11 mouse cellular contexts compared by ENCODE assay signal in genomic region chr13:37824331-37824920, GRCm38 (mm10). TPM values are rescaled to one million over a fixed set of nuclear protein-coding genes. Genes with fewer than 3 reads are reported as not detected.
DNase-seq lines count a peak whose midpoint lies in the region; ATAC-seq and TF ChIP-seq lines count a peak whose summit lies in the region.
"Had no signal": no experiment of that assay in that cellular context is flagged by ENCODE, and none has a peak within 500 bp of the region (broad histone marks: within the 10 kb centered on the region; RNA-seq: fewer than 3 reads in every experiment).

No protein-coding gene starts in this region.

- no peak for DNase-seq in heart, postnatal 14 days
- no peak for DNase-seq in lung, postnatal 0 days (ENCODE audit: low spot score)
- no peak for DNase-seq in left cerebral cortex, adult 9 months (ENCODE audit: low spot score in 2 of 2)
- DNase-seq: cerebellum, adult 11 months had no signal

- H3K27ac ChIP-seq in heart, embryonic 11.5 days (ENCODE audit: low read depth, low read length), result 0 out of 2 replicates have a peak overlapping the region, but pooled peaks have one; percentile 92
- H3K27ac ChIP-seq in lung, embryonic 15.5 days, result no peak overlapping the region
- no peak overlapping the region for H3K27ac ChIP-seq in lung, postnatal 0 days (ENCODE audit: low read length)
- H3K27ac ChIP-seq in intestine, embryonic 16.5 days (ENCODE audit: low read length), result peak overlapping the region; percentile 96
- H3K27ac ChIP-seq in liver, embryonic 16.5 days (ENCODE audit: low read length), result peak overlapping the region; percentile 73
- H3K27ac ChIP-seq in neural tube, embryonic 15.5 days (replicated peaks), result no peak overlapping the region
- H3K27ac ChIP-seq: hindbrain, embryonic 13.5 days; neural tube, embryonic 13.5 days had no signal

- no peak for TF ChIP-seq CTCF in lung, postnatal 0 days (IDR thresholded peaks at IDR 0.05)

- no peak for TF ChIP-seq EP300 in lung, postnatal 0 days (IDR thresholded peaks at IDR 0.05)

- no peaks in the 10 kb centered on the region for H3K27me3 ChIP-seq in heart, embryonic 11.5 days (ENCODE audit: control insufficient read depth, insufficient read depth, low read length)
- no peaks in the 10 kb centered on the region for H3K27me3 ChIP-seq in lung, embryonic 15.5 days
- H3K27me3 ChIP-seq in lung, postnatal 0 days (replicated peaks; ENCODE audit: insufficient read depth, low read length), result no peaks in the 10 kb centered on the region
- no peaks in the 10 kb centered on the region for H3K27me3 ChIP-seq in intestine, embryonic 16.5 days (replicated peaks; ENCODE audit: control insufficient read depth, insufficient read depth, low read length)
- no peaks in the 10 kb centered on the region for H3K27me3 ChIP-seq in liver, embryonic 16.5 days (ENCODE audit: control insufficient read depth, insufficient read depth, low read depth, low read length)
- peaks cover 36% of the 10 kb centered on the region for H3K27me3 ChIP-seq in neural tube, embryonic 15.5 days (replicated peaks)

- no peak overlapping the region for H3K4me2 ChIP-seq in heart, embryonic 11.5 days
- H3K4me2 ChIP-seq in lung, embryonic 15.5 days, result 0 out of 2 replicates have a peak overlapping the region, but pooled peaks have one; percentile 97
- H3K4me2 ChIP-seq in lung, postnatal 0 days (replicated peaks; ENCODE audit: low read depth, low read length), result no peak overlapping the region
- peak overlapping the region; percentile 97; the same call in 1 of the 2 replicates for H3K4me2 ChIP-seq in intestine, embryonic 16.5 days (ENCODE audit: low read depth, low read length)
- H3K4me2 ChIP-seq in liver, embryonic 16.5 days (ENCODE audit: low read depth, low read length), result peak overlapping the region; percentile 100; the same call in 1 of the 2 replicates
- H3K4me2 ChIP-seq in neural tube, embryonic 15.5 days, result no peak overlapping the region

- no peaks in the 10 kb centered on the region for H3K9me3 ChIP-seq in heart, embryonic 11.5 days (replicated peaks; ENCODE audit: control insufficient read depth, low read length)
- H3K9me3 ChIP-seq in lung, embryonic 15.5 days, result no peaks in the 10 kb centered on the region
- no peaks in the 10 kb centered on the region for H3K9me3 ChIP-seq in lung, postnatal 0 days (ENCODE audit: low read length)
- no peaks in the 10 kb centered on the region for H3K9me3 ChIP-seq in intestine, embryonic 16.5 days (ENCODE audit: control insufficient read depth, low read length)
- H3K9me3 ChIP-seq in liver, embryonic 16.5 days (replicated peaks; ENCODE audit: control insufficient read depth, low read length), result no peaks in the 10 kb centered on the region
- no peaks in the 10 kb centered on the region for H3K9me3 ChIP-seq in neural tube, embryonic 15.5 days (replicated peaks)
- H3K9me3 ChIP-seq: hindbrain, embryonic 13.5 days; neural tube, embryonic 13.5 days had no signal

- H3K4me1 ChIP-seq in heart, embryonic 11.5 days (ENCODE audit: control insufficient read depth, insufficient read depth, low read length), result peaks cover 32% of the 10 kb centered on the region
- peaks cover 33% of the 10 kb centered on the region for H3K4me1 ChIP-seq in lung, embryonic 15.5 days
- peaks cover 12% of the 10 kb centered on the region; the same call in 1 of the 2 replicates for H3K4me1 ChIP-seq in lung, postnatal 0 days (ENCODE audit: insufficient read depth, low read depth, low read length)
- peaks cover 29% of the 10 kb centered on the region for H3K4me1 ChIP-seq in intestine, embryonic 16.5 days (ENCODE audit: control insufficient read depth, insufficient read depth, low read length)
- H3K4me1 ChIP-seq in liver, embryonic 16.5 days (ENCODE audit: control insufficient read depth, low read depth, low read length), result peaks cover 38% of the 10 kb centered on the region
- peaks cover 36% of the 10 kb centered on the region for H3K4me1 ChIP-seq in neural tube, embryonic 15.5 days

- H3K4me3 ChIP-seq in heart, embryonic 11.5 days (ENCODE audit: low read depth, low read length), result peak overlapping the region; percentile 86; the same call in 1 of the 2 replicates
- H3K4me3 ChIP-seq in lung, embryonic 15.5 days, result no peak overlapping the region
- no peak overlapping the region for H3K4me3 ChIP-seq in lung, postnatal 0 days (ENCODE audit: low read depth, low read length)
- no peak overlapping the region for H3K4me3 ChIP-seq in intestine, embryonic 16.5 days (ENCODE audit: low read length)
- H3K4me3 ChIP-seq in liver, embryonic 16.5 days (ENCODE audit: low read depth, low read length), result no peak overlapping the region
- no peak overlapping the region for H3K4me3 ChIP-seq in neural tube, embryonic 15.5 days (replicated peaks)

- H3K36me3 ChIP-seq in heart, embryonic 11.5 days (ENCODE audit: control insufficient read depth, insufficient read depth, low read length), result no peaks in the 10 kb centered on the region
- no peaks in the 10 kb centered on the region for H3K36me3 ChIP-seq in lung, embryonic 15.5 days
- H3K36me3 ChIP-seq in lung, postnatal 0 days (ENCODE audit: insufficient read depth, low read length), result no peaks in the 10 kb centered on the region
- H3K36me3 ChIP-seq in intestine, embryonic 16.5 days (ENCODE audit: control insufficient read depth, insufficient read depth, low read length), result no peaks in the 10 kb centered on the region
- no peaks in the 10 kb centered on the region for H3K36me3 ChIP-seq in liver, embryonic 16.5 days (ENCODE audit: control insufficient read depth, insufficient read depth)
- no peaks in the 10 kb centered on the region for H3K36me3 ChIP-seq in neural tube, embryonic 15.5 days
- H3K36me3 ChIP-seq: hindbrain, embryonic 13.5 days; neural tube, embryonic 13.5 days had no signal

- H3K9ac ChIP-seq in heart, embryonic 11.5 days (ENCODE audit: low read depth, low read length), result no peak overlapping the region
- H3K9ac ChIP-seq in lung, embryonic 15.5 days, result no peak overlapping the region
- H3K9ac ChIP-seq in lung, postnatal 0 days (replicated peaks; ENCODE audit: low read depth), result no peak overlapping the region
- peak overlapping the region; percentile 95; the same call in 1 of the 2 replicates for H3K9ac ChIP-seq in intestine, embryonic 16.5 days (ENCODE audit: low read depth, low read length)
- H3K9ac ChIP-seq in liver, embryonic 16.5 days (ENCODE audit: low read depth, low read length), result peak overlapping the region; percentile 82; the same call in 1 of the 2 replicates
- no peak overlapping the region for H3K9ac ChIP-seq in neural tube, embryonic 15.5 days (replicated peaks)

- intact Hi-C loops in heart, postnatal 14 days (cut with DNase I), result loop anchor here (5.0 kb wide), 1 partner anchor 207 kb away; no protein-coding TSS in a partner anchor

- 37% methylated on average over 4 of the region's 4 CpGs for WGBS in heart, embryonic 11.5 days (ENCODE audit: insufficient replicate concordance)
- 49% methylated on average over 4 of the region's 4 CpGs for WGBS in lung, embryonic 15.5 days
- 61% methylated on average over 4 of the region's 4 CpGs for WGBS in lung, postnatal 0 days
- 44% methylated on average over 4 of the region's 4 CpGs for WGBS in intestine, embryonic 16.5 days
- 21% methylated on average over 4 of the region's 4 CpGs for WGBS in liver, embryonic 16.5 days (ENCODE audit: insufficient replicate concordance)
- 35% methylated on average over 4 of the region's 4 CpGs for WGBS in neural tube, embryonic 15.5 days

- no peak for ATAC-seq in heart, embryonic 11.5 days (replicated peaks; ENCODE audit: insufficient number of reproducible peaks, low FRiP score, low TSS enrichment)
- ATAC-seq in lung, embryonic 15.5 days (ENCODE audit: borderline replicate concordance, extremely low read depth, low FRiP score, low TSS enrichment), result no peak
- no peak for ATAC-seq in lung, postnatal 0 days
- peak; percentile 18; the same call in 1 of the 2 replicates for ATAC-seq in intestine, embryonic 16.5 days
- ATAC-seq in liver, embryonic 16.5 days (ENCODE audit: low read depth), result no peak
- no peak for ATAC-seq in neural tube, embryonic 15.5 days (ENCODE audit: low FRiP score)

RNA-seq across cellular contexts. Expression of gene Rreb1, which starts 46.2 kb away (rescaled TPM):
- 11.4 and 16.6 TPM in 2 replicates for polyA plus RNA-seq in heart, embryonic 11.5 days (2014; fragmentation: Nextera tagmentation; extraction: Ambion mirVana)
- total RNA-seq in heart, postnatal 14 days (2021), result 10 to 100 TPM; 50.4 to 54.5 TPM
- polyA plus RNA-seq in lung, embryonic 15.5 days (2015; fragmentation: Nextera tagmentation; extraction: Ambion mirVana), result 16.8 and 17.9 TPM in 2 replicates
- polyA plus RNA-seq in lung, postnatal 0 days (2015; fragmentation: Nextera tagmentation; extraction: Ambion mirVana), result 10.0 and 11.2 TPM in 2 replicates
- 13.7 and 14.8 TPM in 2 replicates for polyA plus RNA-seq in intestine, embryonic 16.5 days (2015; fragmentation: Nextera tagmentation; extraction: Ambion mirVana)
- polyA plus RNA-seq in liver, embryonic 16.5 days (2015; fragmentation: Nextera tagmentation; extraction: Ambion mirVana), result 4.2 and 5.9 TPM in 2 replicates
- polyA plus RNA-seq in neural tube, embryonic 15.5 days (2015; fragmentation: Nextera tagmentation; extraction: Ambion mirVana), result 3.0 and 3.8 TPM in 2 replicates

Comparison
In these comparisons a context has a peak if more than half of its experiments do, and no peak if none do; other contexts are left out.
1. H3K4me2 ChIP-seq: peak in lung, embryonic 15.5 days (single experiment), intestine, embryonic 16.5 days (single experiment) and liver, embryonic 16.5 days (single experiment); none in heart, embryonic 11.5 days (single experiment), lung, postnatal 0 days (single experiment) and neural tube, embryonic 15.5 days (single experiment).
2. H3K27ac ChIP-seq: peak in heart, embryonic 11.5 days (single experiment), intestine, embryonic 16.5 days (single experiment) and liver, embryonic 16.5 days (single experiment); none in lung, embryonic 15.5 days (single experiment), lung, postnatal 0 days (single experiment) and neural tube, embryonic 15.5 days (single experiment).
3. H3K9ac ChIP-seq: peak in intestine, embryonic 16.5 days (single experiment) and liver, embryonic 16.5 days (single experiment); none in heart, embryonic 11.5 days (single experiment), lung, embryonic 15.5 days (single experiment), lung, postnatal 0 days (single experiment) and neural tube, embryonic 15.5 days (single experiment).